Mouse (Mus musculus): ENCODE data around the gene Erich2.
A peak's percentile ranks its signal among the peaks of the same experiment; 100 is the strongest.

The Erich2 gene

GRCm38 (mm10) chr2:70508496-70508895, at the start of gene Erich2:
Gene Erich2, plus strand, starts transcription at chr2:70508819.
- DNase-seq, result no peak

- no peak for DNase-seq
Measured at GRCm38 (mm10) chr2:70463606-70464005, 45.0 kb upstream of the Erich2 start.

GRCm38 (mm10) chr2:70471136-70471535, 37.5 kb upstream of the Erich2 start:
- DNase-seq, result no peak

GRCm38 (mm10) chr2:70471861-70472620, 36.6 kb upstream of the Erich2 start:
- peak in 1 of 2 experiments; percentile 17 for DNase-seq

GRCm38 (mm10) chr2:70497715-70498318, 10.8 kb upstream of the Erich2 start:
- DNase-seq, result no peak

GRCm38 (mm10) chr2:70503436-70503835, 5.2 kb upstream of the Erich2 start:
- DNase-seq, result no peak

- DNase-seq, result no peak
Measured at GRCm38 (mm10) chr2:70505229-70505628, 3.4 kb upstream of the Erich2 start.

- peak in 1 of 2 experiments; percentile 33 for DNase-seq
Measured at GRCm38 (mm10) chr2:70505896-70506295, 2.7 kb upstream of the Erich2 start.

- DNase-seq, result peak in 1 of 2 experiments; percentile 19
Measured at GRCm38 (mm10) chr2:70506372-70506771, 2.2 kb upstream of the Erich2 start.

- DNase-seq, result peak; percentile 84 to 85
Measured at GRCm38 (mm10) chr2:70509021-70509632, 508 bp downstream of the Erich2 start.

- peak in 1 of 2 experiments; percentile 57 for DNase-seq
Measured at GRCm38 (mm10) chr2:70538283-70538682, 29.7 kb downstream of the Erich2 start.

GRCm38 (mm10) chr2:70550671-70551070, 42.1 kb downstream of the Erich2 start:
- no peak for DNase-seq

GRCm38 (mm10) chr2:70551446-70551845, 42.8 kb downstream of the Erich2 start:
- no peak for DNase-seq

GRCm38 (mm10) chr2:70552067-70552598, 43.5 kb downstream of the Erich2 start:
- DNase-seq, result no peak

GRCm38 (mm10) chr2:70552772-70553171, 44.2 kb downstream of the Erich2 start, which contains the start of gene Gad1:
Gene Gad1, plus strand, starts transcription at chr2:70553072.
- no peak for DNase-seq

- no peak for DNase-seq
Measured at GRCm38 (mm10) chr2:70553826-70554225, 45.2 kb downstream of the Erich2 start.

GRCm38 (mm10) chr2:70558112-70558842, 49.7 kb downstream of the Erich2 start:
- DNase-seq, result peak; percentile 64 to 81

- no peak for DNase-seq
Measured at GRCm38 (mm10) chr2:70558843-70559451, 50.3 kb downstream of the Erich2 start.

GRCm38 (mm10) chr2:70559520-70559919, 50.9 kb downstream of the Erich2 start:
- peak; percentile 20 to 73 for DNase-seq

- peak; percentile 13 to 43 for DNase-seq
Measured at GRCm38 (mm10) chr2:70561077-70561795, 52.6 kb downstream of the Erich2 start.

- DNase-seq, result no peak
Measured at GRCm38 (mm10) chr2:70562011-70562491, 53.4 kb downstream of the Erich2 start.

GRCm38 (mm10) chr2:70562611-70562980, 54.0 kb downstream of the Erich2 start:
- no peak for DNase-seq

Data from kidney, adult 8-10 months (tissue).